Mouse (Mus musculus) lung, adult 2 months (tissue): ENCODE results near the gene Parp8.

Experiments
- CTCF ChIP-seq: fragments of 200-500 bp; IDR thresholded peaks from 2 replicates; pipeline ENCODE4 v1.5.1; 2011; ENCODE audit warnings: mild to moderate bottlenecking, low read length, control low read depth; ENCODE audit not compliant: insufficient read depth
- POLR2A ChIP-seq: fragments of 200-500 bp; IDR thresholded peaks from 2 replicates; pipeline ENCODE4 v1.6.1; 2011; ENCODE audit warnings: low read depth, mild to moderate bottlenecking, control low read depth, low read length, borderline replicate concordance; ENCODE audit errors: extremely low read depth

DNA sequence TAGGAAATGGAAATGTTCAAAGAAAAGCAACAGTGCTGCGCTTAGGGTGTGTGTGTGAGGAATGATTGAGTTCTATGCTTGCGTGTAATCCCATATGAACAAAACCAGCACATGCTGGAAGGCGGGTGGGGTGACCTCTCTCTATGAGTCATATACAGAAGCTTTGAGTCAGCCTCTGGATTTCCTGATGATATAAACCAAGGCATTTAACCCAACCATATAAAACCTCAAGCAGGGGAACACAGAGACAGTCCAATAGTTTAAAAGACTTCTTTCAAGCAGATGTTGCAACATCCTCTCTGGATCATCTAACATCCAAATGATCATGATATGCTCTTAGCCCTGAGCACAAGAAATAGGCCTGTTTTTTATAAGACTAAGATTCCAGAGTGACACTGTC is 196.3 kb downstream of the Parp8 start:
- no peak for TF ChIP-seq CTCF
- TF ChIP-seq POLR2A, result no peak
